Mouse (Mus musculus) neural tube, embryonic 10.5 days (tissue): ENCODE measurements around the gene Cdk5.
"Not testable (repeated sequence)": the region's sequence is repeated elsewhere in the genome, so short reads cannot be mapped to it uniquely, and the experiment has no call there.

Experiments
- DNase-seq: peaks from one replicate; pipeline ENCODE4 v3.0.0-alpha.2; 2017; ENCODE audit warnings: low spot score; ENCODE audit errors: extremely low spot score

The Cdk5 gene

DNA sequence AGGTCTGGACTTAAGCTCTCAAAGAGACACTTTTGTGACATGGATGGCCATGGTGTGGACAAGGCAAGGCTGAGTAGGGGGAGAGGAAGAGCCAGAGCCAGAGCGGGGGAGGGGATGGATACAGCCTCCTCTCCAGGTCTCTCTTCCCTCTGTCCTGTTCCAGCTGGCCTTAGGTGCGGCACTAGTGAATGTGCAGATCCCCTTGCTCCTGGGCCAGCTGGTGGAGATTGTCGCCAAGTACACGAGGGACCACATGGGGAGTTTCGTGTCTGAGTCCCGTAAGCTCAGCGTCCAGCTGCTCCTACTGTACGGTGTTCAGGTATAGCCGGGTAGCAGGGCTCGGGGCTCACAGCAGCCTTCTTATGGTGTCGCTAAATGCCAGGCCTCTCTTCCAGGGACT, 23.0 kb downstream of the Cdk5 start:
- no peak for DNase-seq

DNA sequence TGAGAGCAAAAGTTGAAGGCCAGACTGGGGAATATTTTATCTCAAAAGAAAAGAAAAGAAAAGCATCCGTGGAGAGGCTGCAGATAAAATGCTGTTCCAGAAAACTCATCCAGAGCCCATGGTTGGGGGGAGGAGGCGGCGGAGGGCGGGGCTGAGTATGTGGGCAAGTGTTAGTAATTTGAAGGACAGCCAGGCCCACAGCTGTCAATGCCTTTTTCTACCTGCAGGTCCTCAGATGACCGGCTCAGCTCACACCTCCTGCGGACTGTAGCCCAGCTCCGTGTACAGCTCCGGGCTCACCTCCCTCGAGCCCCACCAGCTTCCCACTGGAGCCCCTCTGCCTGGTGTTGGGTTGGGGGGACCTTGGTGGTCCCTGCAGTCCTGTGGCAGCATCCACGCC, 23.6 kb downstream of the Cdk5 start:
- DNase-seq = no peak

DNA sequence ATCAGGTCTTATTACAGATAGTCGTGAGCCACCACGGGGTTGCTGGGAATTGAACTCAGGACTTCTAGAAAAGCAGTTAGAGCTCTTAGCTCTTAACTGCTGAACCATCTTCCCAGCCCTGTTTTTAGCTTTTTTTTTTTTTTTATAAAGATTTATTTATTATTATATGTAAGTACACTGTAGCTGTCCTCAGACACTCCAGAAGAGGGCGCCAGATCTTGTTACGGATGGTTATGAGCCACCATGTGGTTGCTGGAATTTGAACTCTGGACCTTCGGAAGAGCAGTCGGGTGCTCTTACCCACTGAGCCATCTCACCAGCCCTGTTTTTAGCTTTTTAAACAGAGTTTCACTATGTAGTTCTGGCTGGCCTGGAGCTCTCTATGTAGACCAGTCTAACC, 27.1 kb downstream of the Cdk5 start:
- not testable (repeated sequence) for DNase-seq

DNA sequence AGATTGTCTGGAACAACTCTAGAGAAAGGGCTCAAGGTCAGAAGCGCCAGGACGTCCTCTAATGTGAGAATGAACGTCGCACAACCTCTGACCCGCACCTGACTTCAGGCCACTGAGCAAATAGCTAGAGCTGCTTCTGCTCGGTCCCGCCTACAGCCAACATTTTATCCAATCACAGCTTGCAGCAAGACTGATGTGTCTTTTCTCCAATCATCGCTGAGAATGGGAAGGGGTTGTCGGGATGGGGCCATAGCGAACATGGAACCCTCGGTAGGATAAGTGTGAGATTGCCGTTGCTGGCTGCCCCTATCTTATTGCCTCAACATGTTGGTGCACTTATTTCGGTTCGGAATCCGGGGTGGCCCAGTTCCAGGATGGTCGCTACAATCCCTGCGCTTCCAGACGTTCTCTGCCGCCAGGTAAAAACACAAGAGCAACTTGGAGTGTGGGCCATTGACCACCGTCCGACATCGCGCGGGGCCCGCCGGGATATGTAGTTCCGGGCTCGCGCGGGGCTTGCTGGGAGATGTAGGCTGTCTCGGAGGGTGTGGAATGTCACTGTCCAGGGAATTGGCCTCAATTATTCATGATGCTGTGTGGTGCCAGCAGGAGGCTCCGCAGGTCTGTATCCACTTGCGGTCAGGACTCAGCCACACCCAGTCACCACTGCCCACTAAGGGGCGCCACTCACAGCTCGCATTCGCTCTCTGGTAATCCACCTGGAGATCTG, 29.0 kb downstream of the Cdk5 start:
- peak; percentile 96 for DNase-seq

DNA sequence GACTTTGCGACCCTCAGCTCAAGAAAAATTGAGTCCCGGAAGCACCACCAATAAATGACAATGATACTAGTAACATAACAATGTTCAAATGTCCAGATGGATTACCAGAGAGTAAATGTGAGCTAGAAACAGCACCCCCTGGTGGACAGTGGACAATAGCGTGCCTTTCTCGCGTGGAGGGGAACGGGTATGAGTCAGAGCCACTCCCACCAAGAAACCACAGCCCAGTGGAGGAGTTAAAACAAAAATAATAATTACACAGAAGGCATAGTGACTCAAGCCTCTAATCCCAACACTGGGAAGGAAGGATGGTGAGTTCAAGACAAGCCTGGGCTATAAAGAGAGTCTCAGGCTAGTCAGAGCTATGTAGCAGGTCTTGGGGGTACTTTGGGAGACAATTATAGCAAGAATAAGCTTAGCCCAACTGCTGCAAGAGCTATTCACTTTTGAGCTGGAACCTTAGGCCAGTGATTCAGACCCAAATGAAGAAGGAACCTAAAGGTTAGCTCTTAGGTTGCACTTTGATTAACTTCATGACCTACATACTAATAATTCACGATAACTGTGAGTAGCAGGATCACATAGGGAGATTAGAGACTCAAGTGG, 29.8 kb downstream of the Cdk5 start, which contains the start of gene Abcb8:
Gene Abcb8 (plus strand): TSS at position 272 of the 606 bp plus-strand sequence.
- DNase-seq = peak; percentile 82

DNA sequence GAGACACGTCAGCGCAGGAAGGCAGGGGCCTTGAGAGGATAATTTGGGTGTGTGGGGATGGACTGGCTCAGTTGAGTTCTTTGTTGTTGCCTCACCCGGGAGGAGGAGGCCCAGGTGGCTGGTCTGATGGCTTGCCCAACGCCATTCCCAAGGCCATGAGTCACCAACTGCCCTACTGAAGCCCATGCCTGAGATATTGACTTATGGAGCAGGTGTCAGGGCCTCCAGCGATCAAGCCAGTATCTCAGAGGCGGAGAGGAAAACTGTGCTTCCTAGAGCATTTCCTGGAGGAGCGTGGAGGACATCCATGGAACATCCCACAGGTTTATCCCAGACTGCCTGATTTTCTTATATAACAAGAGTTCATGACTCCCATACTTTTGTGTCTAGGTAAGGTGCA, 30.6 kb downstream of the Cdk5 start:
- DNase-seq = no peak

DNA sequence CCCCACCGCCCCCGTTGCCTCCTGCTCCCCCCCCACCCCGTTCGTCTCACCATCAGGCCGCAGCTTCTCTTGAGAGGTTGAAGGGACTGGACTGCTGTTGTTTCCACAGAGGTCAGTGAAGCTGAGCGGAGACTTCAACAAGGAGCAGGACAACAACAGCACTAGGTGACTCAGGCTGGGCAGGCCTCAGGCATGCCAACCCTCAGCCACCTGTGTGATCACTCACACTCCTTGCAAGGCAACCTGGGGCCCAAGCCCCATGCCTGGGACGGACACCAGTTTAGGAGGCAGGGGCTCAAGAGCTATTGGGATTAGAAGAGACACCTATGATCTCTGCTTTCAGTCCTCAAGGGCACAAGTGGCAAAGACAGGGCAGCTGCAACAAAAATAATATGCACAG, 31.5 kb downstream of the Cdk5 start, which contains the start of gene Atg9b:
Gene Atg9b (minus strand): TSS at position 280 of the 400 bp plus-strand sequence.
- no peak for DNase-seq

DNA sequence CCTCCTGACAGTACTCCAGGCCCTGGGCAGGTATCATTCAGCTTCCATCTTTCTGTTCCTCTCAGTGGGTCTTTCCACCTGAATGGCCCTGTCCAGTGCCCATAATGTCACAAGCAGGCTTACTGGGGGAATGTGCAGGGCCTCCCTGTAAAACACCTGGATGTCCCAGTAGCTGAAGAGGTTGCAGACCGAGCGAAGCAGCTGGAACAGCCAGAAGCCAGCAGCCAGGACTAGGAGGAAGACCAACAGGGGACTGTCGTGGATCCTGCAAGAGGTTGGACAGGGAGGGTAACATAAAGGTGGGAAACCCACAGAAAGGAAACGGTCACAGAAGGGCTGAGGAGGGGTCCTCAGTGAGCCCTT, 33.7 kb downstream of the Cdk5 start:
- no peak for DNase-seq

DNA sequence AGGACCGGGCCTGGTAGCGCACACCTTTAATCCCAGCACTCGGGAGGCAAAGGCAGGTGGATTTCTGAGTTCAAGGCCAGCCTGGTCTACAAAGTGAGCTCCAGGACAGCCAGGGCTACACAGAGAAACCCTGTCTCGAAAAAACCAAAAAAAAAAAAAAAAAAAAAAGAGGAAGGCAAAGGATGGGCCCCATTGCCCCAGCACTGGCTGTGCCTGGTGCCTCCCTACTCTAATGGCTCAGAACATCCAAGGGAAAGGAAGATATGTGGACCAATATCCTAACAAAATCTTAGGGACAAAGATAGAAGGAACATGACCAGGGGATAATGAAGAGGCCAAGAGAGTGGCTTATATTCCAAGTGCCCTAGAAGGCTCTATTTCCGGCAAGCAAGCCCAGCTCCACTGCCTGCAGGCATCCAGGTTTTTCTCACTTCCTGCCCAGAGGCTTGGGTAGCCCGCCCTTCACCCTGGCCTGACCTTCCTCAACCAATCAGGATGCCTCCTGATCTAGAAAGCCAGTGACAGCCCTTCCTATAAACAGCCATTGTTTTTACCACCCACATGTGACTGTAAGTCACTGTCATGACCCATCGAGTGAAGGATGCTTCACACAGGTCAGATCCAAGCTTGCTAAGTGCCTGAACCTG, 34.2 kb downstream of the Cdk5 start:
- DNase-seq = peak; percentile 26

DNA sequence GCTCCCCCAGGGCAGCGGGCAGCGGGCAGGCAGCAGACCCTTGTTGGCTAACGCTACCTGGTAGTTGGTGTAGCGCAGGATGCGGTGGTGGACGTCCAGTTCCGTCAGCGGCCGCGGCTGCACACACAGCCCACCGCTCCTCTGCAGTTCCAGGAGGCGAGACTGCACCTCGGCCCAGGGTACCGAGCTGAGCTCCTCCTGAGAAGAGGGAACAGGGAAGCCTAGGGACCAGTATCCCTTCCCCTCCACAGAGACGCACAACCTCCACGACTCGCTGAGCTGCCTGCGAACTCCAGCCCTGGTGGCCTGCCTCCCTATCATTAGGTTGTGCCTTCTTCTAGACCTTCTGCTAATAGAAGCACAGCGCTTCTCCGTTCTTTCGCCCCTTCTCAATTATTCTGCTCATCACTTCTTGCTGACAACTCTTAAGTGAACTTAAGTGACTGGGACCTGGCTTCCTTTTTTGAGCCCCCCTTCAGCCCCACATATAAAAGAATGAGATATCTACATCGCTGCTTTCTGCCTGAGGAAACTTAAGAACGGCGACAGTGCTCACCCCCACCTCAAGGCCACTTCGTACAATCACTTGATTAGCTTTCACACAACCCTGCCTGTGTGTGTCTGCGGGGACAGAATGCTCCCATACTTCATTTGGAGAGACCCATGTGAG, 34.9 kb downstream of the Cdk5 start:
- DNase-seq = no peak

DNA sequence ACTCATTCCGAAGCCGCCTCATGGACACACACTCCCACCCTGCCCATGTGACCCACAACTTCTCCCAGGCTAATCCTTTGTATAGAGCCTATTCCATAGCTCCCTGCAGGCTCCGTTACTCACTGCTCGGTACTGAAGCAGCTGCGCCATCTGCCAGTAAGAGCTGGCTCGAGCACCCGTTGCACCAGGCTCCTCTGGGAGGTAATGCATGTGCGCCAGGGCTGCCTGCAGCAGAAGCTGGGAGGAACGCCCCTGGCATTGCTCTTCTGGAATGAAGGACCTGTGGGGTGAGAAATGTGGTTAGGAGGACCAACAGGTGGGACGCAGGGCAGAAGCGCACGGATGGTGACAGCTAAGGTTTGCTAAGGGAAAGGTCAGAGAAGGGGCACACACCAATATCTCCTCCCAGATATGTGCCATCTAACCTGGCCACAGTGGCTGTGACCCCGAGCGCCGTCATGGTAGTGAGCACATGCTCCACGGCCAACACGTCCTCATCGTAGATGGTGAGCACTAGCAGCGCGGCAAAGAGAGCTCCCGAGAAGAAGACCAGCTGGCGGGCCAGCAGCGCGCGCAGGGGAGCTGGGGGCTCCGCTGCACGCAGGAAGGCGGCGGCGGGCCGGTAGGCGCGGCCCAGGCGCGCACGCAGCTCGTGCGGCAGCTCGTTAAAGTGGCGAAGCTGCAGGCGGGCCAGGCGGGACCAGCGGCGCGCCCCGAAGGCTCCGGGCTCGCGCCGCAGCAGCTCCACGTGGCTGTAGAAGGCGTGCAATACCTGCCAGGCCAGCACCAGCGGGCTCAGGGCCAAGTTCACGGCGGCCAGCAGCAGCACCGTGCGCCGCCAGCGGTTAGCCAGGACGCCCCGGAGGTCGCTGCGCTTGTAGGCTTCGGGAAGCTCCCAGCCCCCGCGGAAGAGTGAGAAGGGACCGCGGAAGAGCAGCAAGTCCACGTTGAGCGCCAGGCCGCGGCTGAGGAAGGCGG, 35.8 kb downstream of the Cdk5 start:
- peak; percentile 73 for DNase-seq

DNA sequence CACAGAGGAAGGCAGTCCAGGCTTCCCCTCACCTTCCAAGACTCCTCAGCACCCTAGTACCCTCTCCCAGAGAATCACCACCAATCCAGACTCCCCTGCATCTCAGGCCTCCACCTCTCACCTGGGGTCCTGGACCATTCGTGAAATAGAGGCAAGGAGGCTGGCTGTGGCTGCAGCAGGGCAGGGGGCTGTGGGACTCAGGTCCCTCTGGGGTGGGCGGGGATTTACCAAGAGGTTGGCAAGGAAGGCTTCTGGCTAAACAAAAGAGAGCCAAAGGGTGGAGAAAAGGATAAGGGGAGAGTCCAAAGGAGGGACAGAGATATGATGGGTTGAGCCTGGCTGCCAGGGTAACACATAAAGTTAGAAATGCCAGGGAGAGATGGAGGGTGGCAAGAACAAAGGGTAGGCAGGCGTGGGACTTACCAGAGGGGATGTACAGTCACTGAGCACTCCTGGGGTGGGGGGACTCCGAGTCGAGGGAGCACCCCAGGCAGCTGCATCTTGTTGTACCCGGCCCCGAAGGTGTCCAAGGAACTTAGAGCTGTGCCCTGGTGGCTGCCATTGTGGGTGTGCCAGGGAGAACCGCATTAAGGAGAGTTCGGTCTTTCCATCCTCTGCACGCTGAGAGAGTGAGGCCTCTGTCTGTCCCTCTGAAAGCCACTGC, 37.3 kb downstream of the Cdk5 start:
- no peak for DNase-seq

DNA sequence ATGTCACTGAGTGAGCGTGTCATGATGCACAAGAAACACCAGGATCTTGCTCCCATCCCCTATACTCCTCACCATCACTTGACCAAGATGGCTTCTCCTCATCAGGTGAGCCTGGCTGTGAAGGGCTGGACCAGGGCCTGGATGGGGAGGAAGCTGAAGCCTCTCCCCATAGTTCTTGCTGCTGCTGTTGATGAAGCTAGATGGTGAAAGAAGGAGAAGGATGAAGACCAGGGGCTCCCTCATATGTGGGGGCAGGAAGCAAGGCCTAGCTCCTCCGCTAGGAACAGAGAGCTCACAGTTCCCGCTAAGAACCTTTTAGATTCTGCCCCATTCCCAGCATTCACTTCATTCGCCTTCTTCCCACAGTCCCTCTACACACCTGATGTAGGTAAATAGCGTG, 38.0 kb downstream of the Cdk5 start:
- DNase-seq = no peak

DNA sequence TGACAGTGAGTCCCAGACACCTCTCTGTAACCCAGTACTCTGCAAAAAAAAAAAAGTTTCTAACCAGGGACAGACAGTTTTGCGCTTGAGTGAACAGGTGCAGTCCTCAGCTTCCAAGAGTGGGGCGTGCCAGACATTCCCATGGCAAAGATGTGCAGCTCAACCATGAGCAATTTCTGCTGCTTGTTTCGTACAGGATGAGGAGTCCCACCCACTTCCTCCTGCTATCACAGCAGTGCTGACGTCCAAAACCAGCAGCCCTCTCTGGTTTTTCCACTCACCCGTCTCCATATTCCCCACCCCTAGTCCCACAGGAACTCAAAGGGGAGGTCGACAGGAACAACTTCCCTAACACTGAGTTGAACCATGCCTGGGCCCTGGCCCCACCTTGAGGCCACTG, 38.9 kb downstream of the Cdk5 start:
- no peak for DNase-seq

DNA sequence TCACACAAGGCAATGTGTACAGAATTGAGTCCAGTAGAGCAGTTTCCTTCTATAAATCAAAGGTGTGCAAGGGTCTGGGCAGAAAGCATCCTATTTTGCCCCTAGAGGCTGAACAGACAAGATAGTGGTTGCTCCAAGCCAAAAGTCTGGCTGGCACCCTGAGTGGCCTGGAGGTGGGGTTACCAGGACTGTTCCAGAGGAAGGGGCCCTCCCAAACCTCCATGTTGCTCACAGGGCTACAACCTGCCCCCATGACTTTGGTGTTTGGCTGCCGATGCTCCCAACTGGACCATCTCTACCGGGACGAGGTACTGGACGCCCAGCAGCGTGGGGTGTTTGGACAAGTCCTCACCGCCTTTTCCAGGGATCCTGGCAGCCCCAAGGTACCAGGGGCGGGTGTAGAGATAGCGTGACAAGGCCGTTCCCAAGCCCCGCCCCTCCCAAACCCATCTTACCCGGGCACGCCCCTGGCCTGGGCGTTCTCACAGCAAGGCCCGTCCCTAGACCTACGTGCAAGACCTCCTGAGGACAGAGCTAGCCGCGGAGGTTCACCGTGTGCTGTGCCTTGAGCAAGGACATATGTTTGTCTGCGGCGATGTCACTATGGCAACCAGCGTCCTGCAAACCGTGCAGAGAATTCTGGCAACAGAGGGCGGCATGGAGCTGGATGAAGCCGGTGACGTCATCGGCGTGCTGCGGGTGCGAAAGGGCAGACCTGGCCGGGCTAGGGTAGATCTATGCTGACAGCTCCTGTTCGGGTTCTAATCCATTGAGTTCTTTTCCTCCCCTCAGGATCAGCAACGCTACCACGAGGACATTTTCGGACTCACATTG, 40.1 kb downstream of the Cdk5 start:
- DNase-seq = peak; percentile 95

DNA sequence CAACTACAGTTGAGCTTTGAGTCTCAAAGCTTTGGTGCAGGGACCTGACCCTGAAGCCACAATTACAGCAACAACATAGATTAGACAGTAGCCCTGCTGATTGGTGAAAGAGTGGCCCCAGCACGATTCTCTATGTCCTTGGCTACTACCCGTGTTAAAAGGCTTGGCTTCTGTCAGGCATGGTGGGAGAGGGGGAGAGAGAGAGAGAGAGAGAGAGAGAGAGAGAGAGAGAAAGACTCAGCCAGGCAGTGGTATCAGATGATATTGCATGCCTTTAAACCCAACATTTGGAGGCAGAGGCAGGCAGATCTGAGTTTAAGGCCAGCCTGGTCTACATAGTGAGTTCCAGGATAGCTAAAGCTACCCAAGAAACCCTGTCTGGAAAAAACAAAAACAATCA, 41.3 kb downstream of the Cdk5 start:
- no peak for DNase-seq

DNA sequence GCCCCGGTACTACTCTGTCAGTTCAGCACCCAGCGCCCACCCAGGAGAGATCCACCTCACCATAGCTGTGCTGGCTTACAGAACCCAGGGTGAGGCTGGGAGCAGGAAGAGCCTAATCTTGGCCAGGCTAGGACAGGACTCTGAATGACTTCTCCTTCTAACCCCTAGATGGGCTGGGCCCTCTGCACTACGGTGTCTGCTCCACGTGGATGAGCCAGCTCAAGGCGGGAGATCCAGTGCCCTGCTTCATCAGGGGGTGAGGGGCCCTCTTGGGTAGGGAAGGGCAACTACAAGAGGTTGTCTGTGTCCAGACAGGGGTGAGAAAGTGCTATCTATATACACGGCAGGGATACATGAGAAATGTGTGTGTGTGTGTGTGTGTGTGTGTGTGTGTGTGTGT, 41.8 kb downstream of the Cdk5 start:
- DNase-seq = no peak

DNA sequence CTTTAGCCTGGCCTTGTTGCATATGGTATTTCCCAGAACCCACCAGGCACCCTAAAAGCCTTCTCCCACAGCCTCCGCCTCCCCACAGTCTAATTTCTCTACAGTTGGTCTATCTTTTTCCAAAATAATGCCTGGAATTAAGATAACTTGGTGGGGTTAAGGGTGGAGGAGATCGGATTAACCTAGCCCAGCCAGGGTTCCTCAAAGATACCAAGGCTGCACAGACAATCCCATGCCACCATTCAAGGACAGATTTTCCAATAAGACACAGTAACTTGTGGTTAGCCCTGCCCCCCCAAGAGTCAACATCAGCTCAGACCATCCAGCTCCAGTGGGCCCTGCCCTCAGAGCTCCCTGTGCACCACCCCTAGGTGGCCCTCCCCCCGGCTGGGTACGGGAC, 42.8 kb downstream of the Cdk5 start:
- DNase-seq = no peak

DNA sequence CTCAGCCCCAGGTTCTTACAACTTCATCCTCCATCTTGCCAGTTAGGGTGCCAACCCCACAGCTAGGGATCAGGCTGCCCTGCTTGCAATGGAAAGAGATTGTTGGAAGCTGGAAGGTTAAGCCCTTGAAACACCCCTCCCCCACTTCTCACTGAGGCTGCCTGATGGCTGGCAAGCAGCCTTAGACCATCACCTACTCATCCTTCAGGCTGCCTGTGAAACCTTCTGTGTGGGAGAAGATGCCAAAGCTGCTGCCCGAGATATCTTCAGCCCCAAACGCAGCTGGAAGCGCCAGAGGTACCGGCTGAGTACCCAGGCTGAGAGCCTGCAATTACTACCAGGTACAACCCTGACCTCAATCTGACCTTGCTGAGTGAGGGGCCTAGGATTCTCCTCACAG, 43.8 kb downstream of the Cdk5 start:
- DNase-seq = no peak

DNA sequence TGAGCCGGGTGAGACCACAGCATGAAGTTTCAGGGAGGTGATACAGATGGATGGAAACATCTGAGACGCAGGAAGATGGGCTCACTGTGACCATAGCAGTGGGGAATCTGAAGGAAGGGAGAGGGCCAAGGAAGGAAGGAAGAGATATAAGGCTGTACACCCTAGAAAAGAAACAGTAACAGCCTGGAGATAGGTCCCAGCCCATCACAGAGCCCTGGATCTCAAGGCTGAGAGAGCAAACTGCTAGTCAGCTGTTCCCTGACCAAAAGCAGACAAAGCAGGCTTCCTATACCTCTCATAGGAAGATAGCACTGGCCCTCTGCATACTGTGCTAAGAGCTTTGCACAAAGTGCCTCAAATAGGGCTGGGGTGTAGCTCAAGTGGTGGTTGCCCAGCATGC, 44.6 kb downstream of the Cdk5 start:
- DNase-seq = no peak
